Mouse (Mus musculus): ENCODE results near the gene Vezt.

- TF ChIP-seq MAFK (IDR thresholded peaks at IDR 0.05; ENCODE audit: insufficient read depth, low read depth, low read length) (no peak), ZC3H11A (IDR thresholded peaks at IDR 0.05; ENCODE audit: borderline replicate concordance, low read depth, low read length) (no peak)
Observed at GRCm38 (mm10) chr10:93938844-93939271, 96.8 kb downstream of the Vezt start.
